23 mouse cellular contexts compared by ENCODE assay signal in the genomic region with DNA sequence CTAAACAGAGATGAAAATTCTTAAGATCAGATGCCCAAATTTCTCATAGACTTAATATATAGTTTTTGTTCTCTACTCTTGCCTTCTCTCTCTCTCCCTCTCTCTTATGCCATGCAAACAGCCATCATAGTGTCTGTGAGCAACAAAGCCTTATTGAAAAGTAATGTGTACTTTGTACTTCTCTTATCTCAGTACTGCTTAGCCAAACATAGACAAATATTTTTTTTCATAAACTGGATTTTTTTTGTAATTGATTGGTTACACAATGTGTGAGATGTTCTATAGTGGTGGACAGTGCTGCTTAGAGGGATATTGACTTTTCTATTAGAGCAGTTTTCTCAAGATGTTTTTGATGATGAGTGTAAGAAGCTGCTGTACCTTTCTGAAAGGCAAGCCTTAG.
DNase-seq lines count a peak whose midpoint lies in the region; ATAC-seq and TF ChIP-seq lines count a peak whose summit lies in the region.
"Had no signal": no experiment of that assay in that cellular context is flagged by ENCODE, and none has a peak within 500 bp of the region (broad histone marks: within the 10 kb centered on the region; RNA-seq: fewer than 3 reads in every experiment).

No protein-coding gene starts in this region.

- H3K9ac ChIP-seq in intestine, embryonic 14.5 days (ENCODE audit: low read length) = no peak overlapping the region
- H3K9ac ChIP-seq in intestine, postnatal 0 days (ENCODE audit: low read depth, low read length) = no peak overlapping the region
- H3K9ac ChIP-seq in stomach, embryonic 14.5 days (replicated peaks; ENCODE audit: low read depth, low read length) = no peak overlapping the region
- H3K9ac ChIP-seq in stomach, postnatal 0 days (ENCODE audit: low read length) = no peak overlapping the region
- H3K9ac ChIP-seq: embryonic facial prominence, embryonic 12.5 days; forebrain, embryonic 13.5 days; forebrain, embryonic 15.5 days had no signal

- no peaks in the 10 kb centered on the region for H3K27me3 ChIP-seq in intestine, embryonic 14.5 days (replicated peaks; ENCODE audit: control insufficient read depth, insufficient read depth, low read length)
- no peaks in the 10 kb centered on the region for H3K27me3 ChIP-seq in intestine, postnatal 0 days (replicated peaks; ENCODE audit: control insufficient read depth, insufficient read depth, low read length)
- no peaks in the 10 kb centered on the region for H3K27me3 ChIP-seq in stomach, embryonic 14.5 days (ENCODE audit: control insufficient read depth, insufficient read depth, low read length)
- H3K27me3 ChIP-seq in stomach, postnatal 0 days (ENCODE audit: control insufficient read depth, insufficient read depth, low read length) = no peaks in the 10 kb centered on the region
- H3K27me3 ChIP-seq: CH12.LX; embryonic facial prominence, embryonic 12.5 days; forebrain, embryonic 13.5 days; forebrain, embryonic 15.5 days had no signal

- H3K4me1 ChIP-seq in intestine, embryonic 14.5 days (replicated peaks; ENCODE audit: control insufficient read depth, insufficient read depth, low read length) = no peaks in the 10 kb centered on the region
- no peaks in the 10 kb centered on the region for H3K4me1 ChIP-seq in intestine, postnatal 0 days (replicated peaks; ENCODE audit: control insufficient read depth, insufficient read depth, low read length)
- H3K4me1 ChIP-seq in stomach, embryonic 14.5 days (ENCODE audit: control insufficient read depth, insufficient read depth, low read length) = no peaks in the 10 kb centered on the region
- no peaks in the 10 kb centered on the region for H3K4me1 ChIP-seq in stomach, postnatal 0 days (replicated peaks; ENCODE audit: control insufficient read depth, insufficient read depth)
- H3K4me1 ChIP-seq: embryonic facial prominence, embryonic 10.5 days; embryonic facial prominence, embryonic 12.5 days; forebrain, embryonic 13.5 days; forebrain, embryonic 15.5 days had no signal

- H3K27ac ChIP-seq in intestine, embryonic 14.5 days (ENCODE audit: low read depth) = no peak overlapping the region
- H3K27ac ChIP-seq in intestine, postnatal 0 days (ENCODE audit: low read depth, low read length) = no peak overlapping the region
- H3K27ac ChIP-seq in stomach, embryonic 14.5 days (ENCODE audit: low read length) = no peak overlapping the region
- no peak overlapping the region for H3K27ac ChIP-seq in stomach, postnatal 0 days (replicated peaks)
- H3K27ac ChIP-seq: embryonic facial prominence, embryonic 10.5 days; embryonic facial prominence, embryonic 12.5 days; forebrain, embryonic 13.5 days; forebrain, embryonic 15.5 days had no signal

- TF ChIP-seq EP300 in stomach, postnatal 0 days (optimal IDR thresholded peaks at IDR 0.05) = no peak

- TF ChIP-seq CTCF in intestine, postnatal 0 days (IDR thresholded peaks at IDR 0.05; ENCODE audit: low read depth) = no peak
- no peak for TF ChIP-seq CTCF in stomach, postnatal 0 days (IDR thresholded peaks at IDR 0.05; ENCODE audit: low read depth)

- no peaks in the 10 kb centered on the region for H3K36me3 ChIP-seq in intestine, embryonic 14.5 days (ENCODE audit: control insufficient read depth, insufficient read depth, low read length)
- H3K36me3 ChIP-seq in intestine, postnatal 0 days (ENCODE audit: control insufficient read depth, insufficient read depth) = no peaks in the 10 kb centered on the region
- H3K36me3 ChIP-seq in stomach, embryonic 14.5 days (ENCODE audit: control insufficient read depth, insufficient read depth, low read length) = no peaks in the 10 kb centered on the region
- H3K36me3 ChIP-seq in stomach, postnatal 0 days (ENCODE audit: control insufficient read depth, insufficient read depth, low read length) = no peaks in the 10 kb centered on the region
- H3K36me3 ChIP-seq: embryonic facial prominence, embryonic 10.5 days; embryonic facial prominence, embryonic 12.5 days; forebrain, embryonic 15.5 days; G1E had no signal

- ATAC-seq in intestine, embryonic 14.5 days (replicated peaks; ENCODE audit: low FRiP score, low TSS enrichment, low read depth) = 0 out of 2 replicates have a peak, but pooled peaks have one; percentile 32
- ATAC-seq in intestine, postnatal 0 days = no peak; the same call in 1 of the 2 replicates
- ATAC-seq in stomach, embryonic 14.5 days (ENCODE audit: insufficient number of reproducible peaks, insufficient read depth, low FRiP score, low read depth) = 0 out of 2 replicates have a peak, but pooled peaks have one; percentile 14
- ATAC-seq in stomach, postnatal 0 days (ENCODE audit: low FRiP score, low TSS enrichment) = no peak
- ATAC-seq: activated CD4-positive, CD25-positive, alpha-beta regulatory T cell, adult 4 months; CD4-positive, CD25-positive, alpha-beta regulatory T cell, adult 4 months; forebrain, embryonic 13.5 days; forebrain, embryonic 15.5 days; Patski had no signal

- no peak for DNase-seq in intestine, embryonic 14.5 days (ENCODE audit: low spot score)
- DNase-seq in stomach, postnatal 0 days (ENCODE audit: low spot score) = no peak
- DNase-seq in thymus, postnatal 10 days (ENCODE audit: low spot score in 2 of 2) = no peak
- DNase-seq: adrenal gland, adult 8-10 months; adrenal gland, postnatal 14 days; adrenal gland, postnatal 36 days; B cell, adult 2 months; cerebellum, adult 11-12 months; cerebellum, adult 2 months; cerebellum, adult 9-10 months; cerebellum, postnatal 10 days; cerebellum, postnatal 25 days had no signal

- no peak overlapping the region for H3K4me3 ChIP-seq in intestine, embryonic 14.5 days (ENCODE audit: low read depth, low read length)
- no peak overlapping the region for H3K4me3 ChIP-seq in intestine, postnatal 0 days (ENCODE audit: low read depth, low read length)
- H3K4me3 ChIP-seq in stomach, embryonic 14.5 days (ENCODE audit: low read depth, low read length) = no peak overlapping the region
- H3K4me3 ChIP-seq in stomach, postnatal 0 days (ENCODE audit: low read depth, low read length) = no peak overlapping the region
- H3K4me3 ChIP-seq: embryonic facial prominence, embryonic 10.5 days; embryonic facial prominence, embryonic 12.5 days; forebrain, embryonic 13.5 days; forebrain, embryonic 15.5 days had no signal

- H3K4me2 ChIP-seq in intestine, embryonic 14.5 days (ENCODE audit: low read length) = no peak overlapping the region
- no peak overlapping the region for H3K4me2 ChIP-seq in intestine, postnatal 0 days (replicated peaks; ENCODE audit: low read depth)
- H3K4me2 ChIP-seq in stomach, embryonic 14.5 days (replicated peaks; ENCODE audit: low read depth, low read length) = no peak overlapping the region
- no peak overlapping the region for H3K4me2 ChIP-seq in stomach, postnatal 0 days (replicated peaks; ENCODE audit: low read depth)
- H3K4me2 ChIP-seq: embryonic facial prominence, embryonic 12.5 days; forebrain, embryonic 13.5 days; forebrain, embryonic 15.5 days had no signal

- H3K9me3 ChIP-seq in intestine, embryonic 14.5 days (ENCODE audit: control insufficient read depth, low read length) = no peaks in the 10 kb centered on the region
- no peaks in the 10 kb centered on the region for H3K9me3 ChIP-seq in intestine, postnatal 0 days (ENCODE audit: control insufficient read depth)
- no peaks in the 10 kb centered on the region for H3K9me3 ChIP-seq in stomach, embryonic 14.5 days (ENCODE audit: control insufficient read depth, low read depth, low read length)
- no peaks in the 10 kb centered on the region for H3K9me3 ChIP-seq in stomach, postnatal 0 days (ENCODE audit: control insufficient read depth, low read length)
- H3K9me3 ChIP-seq: embryonic facial prominence, embryonic 10.5 days; embryonic facial prominence, embryonic 12.5 days; forebrain, embryonic 13.5 days; forebrain, embryonic 15.5 days; G1E had no signal

Comparison
In these comparisons a context has a peak if more than half of its experiments do, and no peak if none do; other contexts are left out.
1. ATAC-seq: peak in intestine, embryonic 14.5 days (single experiment) and stomach, embryonic 14.5 days (single experiment); none in intestine, postnatal 0 days (single experiment) and stomach, postnatal 0 days (single experiment).